Mouse (Mus musculus): ENCODE measurements around the gene Plekho1.

The Plekho1 gene

DNA sequence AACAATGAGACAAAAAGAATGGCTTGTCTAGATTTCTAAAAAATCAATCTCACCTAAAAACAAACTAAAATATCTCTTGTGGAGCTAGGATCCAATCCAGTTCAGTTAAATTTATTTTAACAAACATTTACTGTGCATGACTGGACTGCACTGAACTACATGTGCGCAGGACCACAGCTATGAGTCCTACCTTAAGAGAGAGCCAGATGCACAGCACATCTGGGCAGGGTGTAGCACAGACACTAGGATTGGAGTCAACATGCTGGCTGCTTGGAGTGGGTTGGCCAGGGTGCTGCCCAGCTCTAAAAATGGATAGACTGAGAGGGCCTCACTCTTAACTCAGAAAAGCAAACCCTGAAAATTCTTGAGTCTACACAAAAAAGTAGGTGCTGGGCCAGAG lies 5.8 kb upstream of the Plekho1 start:
- DNase-seq (ENCODE audit: low spot score), result no peak

DNA sequence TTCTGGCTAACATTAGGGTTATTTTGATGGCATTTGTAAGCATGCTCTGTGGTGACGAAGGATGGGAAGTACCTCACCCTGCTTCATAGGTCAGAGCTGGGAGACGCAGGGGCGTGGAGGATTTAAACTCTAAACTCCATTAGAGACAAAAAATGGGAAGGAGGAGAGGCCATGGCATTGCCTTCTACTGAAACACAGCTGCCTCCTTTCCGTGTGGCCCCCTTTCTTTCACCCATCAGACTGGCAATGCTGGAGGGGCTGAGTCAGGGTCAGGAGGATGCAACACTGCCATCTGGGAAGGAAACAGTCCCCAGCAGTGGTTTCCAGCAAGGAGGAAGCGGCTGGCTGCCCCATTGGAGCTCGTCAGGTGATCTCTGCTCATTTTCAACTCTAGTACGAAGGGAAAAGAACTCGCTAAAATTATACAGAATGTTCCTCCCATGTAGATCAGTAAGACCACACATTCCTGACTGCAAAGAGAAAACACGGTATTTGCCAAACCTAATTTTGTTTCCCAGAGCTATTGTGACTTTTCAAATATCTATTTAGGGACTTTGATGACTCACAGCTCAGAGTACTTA lies 5.2 kb upstream of the Plekho1 start:
- no peak for DNase-seq (ENCODE audit: low spot score)

DNA sequence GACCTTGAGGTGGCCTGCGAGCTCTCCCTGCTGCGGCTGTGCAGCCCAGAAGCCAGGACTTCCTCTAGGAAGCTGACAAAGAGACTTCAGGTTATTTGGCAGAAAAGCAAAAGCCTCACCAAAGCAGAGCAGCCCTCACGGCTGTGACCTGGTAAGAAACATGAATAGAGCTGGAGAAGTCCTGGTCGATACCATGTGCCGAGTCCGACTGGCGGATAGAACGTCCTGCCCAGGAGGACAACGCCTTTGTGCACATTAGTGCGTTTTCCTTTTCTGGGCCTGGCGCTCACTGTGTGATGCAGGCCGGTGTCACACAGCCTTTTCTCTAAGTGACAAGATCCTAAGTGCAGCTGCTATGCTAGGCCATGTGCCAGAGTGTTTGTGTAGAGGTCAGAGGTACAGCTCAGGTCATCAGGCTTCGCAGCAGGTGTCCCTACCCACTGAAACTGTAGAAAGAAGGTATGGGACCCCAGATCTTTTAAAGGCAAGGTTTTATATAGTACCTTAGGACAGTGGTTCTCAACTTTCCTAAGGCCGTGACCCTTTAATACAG lies 4.4 kb upstream of the Plekho1 start:
- no peak for DNase-seq (ENCODE audit: low spot score)

DNA sequence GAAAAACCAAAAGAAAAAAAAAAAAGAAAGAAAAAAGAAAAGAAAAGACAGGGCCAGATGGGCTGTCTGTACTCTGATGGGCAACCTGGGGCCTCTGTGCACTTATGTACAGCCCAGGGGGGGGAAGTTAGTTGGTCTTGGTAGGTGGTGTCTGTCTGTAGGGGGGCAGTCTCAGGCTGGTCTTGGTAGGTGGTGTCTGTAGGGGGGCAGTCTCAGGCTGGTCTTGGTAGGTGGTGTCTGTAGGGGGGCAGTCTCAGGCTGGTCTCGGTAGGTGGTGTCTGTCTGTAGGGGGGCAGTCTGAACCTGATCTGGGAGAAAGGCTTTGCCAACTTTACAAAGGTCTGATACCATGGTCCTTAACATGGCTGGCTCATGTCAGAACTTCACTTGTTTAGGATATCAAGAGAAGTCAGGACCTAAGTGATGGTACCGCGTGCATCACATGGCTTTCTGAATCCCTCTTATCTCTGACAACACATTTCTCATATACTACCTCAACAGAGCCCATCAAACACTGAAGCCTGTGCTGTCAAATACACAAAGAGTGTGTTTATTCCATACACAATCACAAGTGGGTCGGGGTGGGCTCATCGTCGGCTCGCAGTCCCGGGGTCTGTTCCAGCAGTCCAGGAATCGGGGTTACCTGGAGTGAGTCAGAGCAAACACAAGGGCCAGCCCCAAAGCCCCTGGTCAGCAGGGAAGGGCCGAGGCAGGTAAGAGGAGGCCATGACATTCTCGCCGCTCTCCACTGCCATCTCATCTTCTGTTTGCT lies 3.7 kb upstream of the Plekho1 start:
- no peak for DNase-seq (ENCODE audit: low spot score)

DNA sequence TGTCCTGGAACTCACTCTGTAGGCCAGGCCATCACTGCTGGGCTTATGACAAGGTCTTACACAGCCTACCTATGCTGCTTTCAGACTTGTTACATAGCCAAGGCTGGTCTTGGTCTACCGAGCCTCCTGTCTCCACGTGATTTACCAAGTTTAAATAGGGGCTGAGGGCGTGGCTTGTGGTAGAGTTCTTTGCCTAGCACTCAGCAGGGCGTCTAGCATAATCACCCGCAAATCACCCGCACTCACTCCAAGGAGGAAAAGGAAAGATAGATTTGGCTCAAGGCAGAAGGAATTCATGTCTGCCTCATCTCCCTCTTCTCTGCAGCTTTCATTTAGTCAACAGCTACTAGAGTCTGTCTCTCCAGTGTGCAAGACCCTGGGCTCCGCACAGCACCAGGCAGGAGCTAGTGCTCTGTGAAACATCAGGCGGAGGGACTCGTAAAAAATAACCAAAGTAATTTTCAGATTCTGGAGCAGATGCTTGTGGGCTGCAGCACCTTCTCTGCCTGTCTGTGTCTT lies 1.5 kb upstream of the Plekho1 start:
- no peak for DNase-seq (ENCODE audit: low spot score)

DNA sequence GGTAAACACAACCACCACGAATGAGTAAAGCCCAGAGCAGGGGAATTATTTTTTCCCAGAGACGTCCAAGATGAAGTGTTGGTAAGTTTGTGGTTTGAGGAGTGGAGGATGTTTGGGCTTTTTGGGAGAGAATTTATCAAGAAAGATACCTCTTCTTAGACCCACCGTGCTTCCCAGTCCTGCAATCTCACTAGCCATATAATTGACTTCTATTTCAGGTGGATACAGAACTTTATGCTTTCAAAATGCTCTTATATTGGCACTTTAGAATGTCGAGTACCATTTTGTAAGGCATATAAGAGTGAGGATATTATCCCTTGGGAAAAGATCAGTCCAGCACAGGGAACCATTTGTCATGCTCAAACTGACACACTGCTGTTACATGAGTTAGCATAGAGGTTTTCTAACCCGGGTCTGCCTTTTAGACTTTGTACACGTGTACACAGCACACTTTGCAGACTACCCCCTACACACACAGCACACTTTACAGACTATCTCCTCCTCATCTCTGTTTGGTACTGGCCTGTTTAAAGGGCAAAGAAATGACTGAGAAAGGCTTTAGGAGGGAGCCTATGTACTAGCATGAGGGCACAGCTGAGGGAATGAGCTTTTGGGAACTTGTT lies 761 bp upstream of the Plekho1 start:
- DNase-seq (ENCODE audit: low spot score), result no peak

DNA sequence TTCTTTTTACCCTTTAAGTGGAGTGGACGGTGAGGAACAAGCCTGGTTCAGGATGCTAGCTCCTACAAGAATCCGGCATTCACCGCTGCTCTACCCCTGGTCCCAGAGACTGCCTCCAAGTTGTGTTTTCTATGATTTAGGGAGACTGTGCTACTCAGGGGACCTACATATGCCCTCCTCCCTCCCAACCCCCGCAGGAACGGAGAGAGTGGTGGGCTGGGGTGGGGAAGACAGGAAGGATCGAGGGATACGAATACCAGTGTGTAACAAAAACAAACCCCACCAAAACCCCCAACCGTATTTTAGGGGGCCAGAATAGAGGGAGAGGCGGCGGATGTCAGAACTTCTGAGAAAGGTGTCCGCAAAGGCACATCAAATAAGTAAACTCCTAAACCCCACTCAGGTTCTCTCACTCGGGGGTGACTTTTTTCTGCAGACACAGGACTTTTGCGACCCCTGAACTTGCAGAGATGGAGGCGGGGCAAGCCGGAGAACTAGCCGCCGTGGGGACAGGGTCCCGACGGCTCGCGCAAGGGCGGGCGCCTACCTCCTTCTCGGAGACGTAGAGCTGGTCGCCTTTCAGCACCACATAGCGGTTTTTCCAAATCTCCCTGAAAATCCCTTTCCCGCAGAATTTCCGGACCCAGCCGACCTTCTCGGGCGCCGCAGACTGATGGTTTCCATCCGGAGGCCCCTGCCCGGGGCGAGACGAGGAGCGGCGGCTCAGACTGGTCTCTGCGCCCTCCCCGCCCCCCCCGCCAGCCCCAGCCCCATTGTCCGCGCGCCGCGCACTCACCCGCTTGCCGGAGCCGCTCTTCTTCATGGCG lies 613 bp downstream of the Plekho1 start:
- DNase-seq (ENCODE audit: low spot score), result no peak

DNA sequence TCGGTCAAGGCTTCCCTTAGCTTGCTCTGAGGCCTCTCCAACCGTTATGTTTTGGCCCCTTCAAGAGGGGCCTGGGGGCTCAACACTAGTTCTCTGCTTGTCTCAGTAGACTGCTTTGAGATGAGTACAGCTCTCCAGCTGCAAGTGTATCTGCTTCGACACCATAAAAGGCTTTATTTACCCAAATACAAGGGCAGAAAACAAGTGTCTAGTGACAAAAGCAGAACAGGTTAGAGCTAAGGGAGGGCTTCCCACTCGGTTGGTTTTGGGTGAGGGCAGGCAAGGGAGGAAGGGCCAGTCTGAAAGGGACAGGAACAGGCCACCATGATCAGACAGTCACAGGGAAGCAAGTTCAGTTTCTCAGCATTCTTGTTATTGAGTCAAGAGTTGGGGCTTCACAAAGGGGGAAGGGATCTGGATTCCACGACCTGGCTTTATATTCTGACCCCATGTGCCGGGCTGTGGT lies 1.4 kb downstream of the Plekho1 start:
- no peak for DNase-seq (ENCODE audit: low spot score)

DNA sequence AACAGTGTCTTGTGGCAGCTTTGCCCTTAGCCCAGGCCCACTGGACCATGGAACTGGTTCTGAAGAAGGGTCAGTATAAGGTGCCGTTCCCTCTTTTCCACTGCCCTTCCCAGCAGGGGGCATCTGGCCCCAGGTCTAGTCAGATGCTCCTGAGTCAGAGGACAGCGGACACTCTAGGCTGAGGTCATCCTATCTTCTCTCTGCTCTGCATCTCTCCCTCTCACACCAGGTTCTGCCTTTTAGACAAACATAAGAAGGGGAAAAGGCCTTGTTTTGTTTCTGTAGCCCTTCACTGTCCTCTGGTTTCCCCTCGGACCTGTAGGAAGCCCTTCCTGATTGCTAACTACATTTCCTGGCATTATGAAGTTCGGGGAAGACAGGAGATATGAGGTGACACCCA lies 1.9 kb downstream of the Plekho1 start:
- DNase-seq (ENCODE audit: low spot score), result no peak

DNA sequence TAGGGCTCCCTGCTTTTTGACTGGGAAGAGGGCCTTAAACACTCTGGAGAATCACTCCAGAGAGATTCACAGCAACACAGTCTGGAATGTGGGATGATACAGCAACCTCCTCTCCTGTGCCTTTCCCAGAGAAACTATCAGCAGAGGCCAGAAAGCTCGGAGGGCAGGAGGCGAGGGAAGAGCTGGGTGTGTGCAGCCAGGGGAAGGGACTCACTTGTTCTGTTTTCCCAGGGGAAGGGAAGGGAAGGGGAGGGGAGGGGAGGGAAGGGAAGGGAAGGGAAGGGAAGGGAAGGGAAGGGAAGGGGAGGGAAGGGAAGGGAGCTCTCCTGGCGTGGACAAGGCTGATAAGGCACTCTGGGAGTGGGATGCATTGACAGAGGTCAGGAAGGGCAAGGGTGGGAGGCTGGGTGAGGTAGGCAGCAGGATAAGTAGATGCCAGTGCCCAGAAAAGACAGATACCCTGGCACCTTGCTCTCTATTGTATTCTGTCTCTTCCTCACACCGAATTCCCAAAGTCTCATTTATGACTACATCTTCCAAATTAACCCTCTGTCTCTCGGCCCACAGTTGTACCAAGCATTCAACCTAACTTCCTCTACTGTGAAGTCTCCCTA lies 2.7 kb downstream of the Plekho1 start:
- peak; percentile 73 for DNase-seq (ENCODE audit: low spot score)

DNA sequence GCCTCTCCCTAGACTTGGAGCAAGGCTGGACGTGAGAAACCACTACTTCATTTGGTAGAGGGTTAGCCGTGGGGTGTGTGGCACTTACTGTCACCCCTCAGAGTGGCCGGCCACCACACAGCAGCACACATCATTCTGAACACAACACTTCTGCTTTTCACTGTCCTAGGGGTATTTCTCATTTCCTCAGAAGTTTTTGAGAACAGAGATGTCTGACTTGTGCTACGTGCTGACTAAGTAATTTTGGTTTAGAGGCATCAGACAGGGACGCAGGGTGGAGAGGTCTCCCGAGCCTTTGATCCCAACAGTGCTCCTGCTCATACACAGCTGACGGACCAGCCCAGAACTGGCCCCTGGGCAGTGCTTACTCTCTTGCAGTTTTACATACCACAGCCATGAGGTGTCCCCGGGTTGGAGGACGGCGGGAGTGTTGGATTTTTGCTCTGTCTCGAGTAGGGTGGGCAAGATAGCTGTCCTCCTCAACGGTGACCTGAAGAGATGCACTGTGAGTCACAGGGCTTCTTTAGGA lies 5.3 kb downstream of the Plekho1 start:
- no peak for DNase-seq (ENCODE audit: low spot score)

DNA sequence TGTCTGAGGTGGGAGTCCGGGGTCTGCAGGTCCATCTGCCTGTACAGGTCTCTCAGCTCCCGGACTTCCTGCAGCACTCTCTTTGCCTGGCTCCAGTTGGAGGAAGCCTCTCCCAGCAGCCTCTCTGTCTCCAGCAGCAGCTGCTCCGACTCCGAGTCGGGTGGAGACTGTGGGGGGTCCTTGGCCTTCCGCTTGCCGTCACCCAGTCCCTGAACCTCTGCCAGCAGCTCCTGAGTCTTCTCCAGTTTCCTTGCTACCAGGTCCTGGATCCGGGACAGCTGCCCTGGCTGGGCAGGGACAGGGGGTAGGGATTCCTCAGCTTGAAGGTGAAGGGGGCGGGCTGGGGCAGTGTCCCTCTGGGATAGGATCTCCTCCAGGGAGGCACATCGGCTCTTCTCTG lies 6.8 kb downstream of the Plekho1 start:
- peak; percentile 62 for DNase-seq (ENCODE audit: low spot score)

DNA sequence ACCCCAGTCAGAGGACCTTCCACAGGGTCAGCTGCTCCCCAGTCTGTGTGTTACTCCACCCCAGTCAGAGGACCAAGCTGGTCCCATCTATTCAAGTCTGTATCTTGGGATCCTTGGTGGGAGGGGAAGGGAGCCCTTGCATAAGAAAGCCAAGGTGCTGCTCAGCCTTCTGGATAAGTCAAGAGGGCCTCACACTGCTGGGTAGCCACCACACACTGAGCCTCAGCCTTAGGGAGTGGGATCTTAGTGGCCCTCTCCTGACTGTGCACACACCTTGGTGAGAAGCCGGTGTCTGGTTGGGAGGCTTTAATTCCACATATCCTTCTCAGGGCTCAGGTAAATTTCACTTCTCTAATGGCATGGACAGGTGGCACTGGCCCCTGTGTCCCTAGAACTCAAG lies 7.7 kb downstream of the Plekho1 start:
- no peak for DNase-seq (ENCODE audit: low spot score)

DNA sequence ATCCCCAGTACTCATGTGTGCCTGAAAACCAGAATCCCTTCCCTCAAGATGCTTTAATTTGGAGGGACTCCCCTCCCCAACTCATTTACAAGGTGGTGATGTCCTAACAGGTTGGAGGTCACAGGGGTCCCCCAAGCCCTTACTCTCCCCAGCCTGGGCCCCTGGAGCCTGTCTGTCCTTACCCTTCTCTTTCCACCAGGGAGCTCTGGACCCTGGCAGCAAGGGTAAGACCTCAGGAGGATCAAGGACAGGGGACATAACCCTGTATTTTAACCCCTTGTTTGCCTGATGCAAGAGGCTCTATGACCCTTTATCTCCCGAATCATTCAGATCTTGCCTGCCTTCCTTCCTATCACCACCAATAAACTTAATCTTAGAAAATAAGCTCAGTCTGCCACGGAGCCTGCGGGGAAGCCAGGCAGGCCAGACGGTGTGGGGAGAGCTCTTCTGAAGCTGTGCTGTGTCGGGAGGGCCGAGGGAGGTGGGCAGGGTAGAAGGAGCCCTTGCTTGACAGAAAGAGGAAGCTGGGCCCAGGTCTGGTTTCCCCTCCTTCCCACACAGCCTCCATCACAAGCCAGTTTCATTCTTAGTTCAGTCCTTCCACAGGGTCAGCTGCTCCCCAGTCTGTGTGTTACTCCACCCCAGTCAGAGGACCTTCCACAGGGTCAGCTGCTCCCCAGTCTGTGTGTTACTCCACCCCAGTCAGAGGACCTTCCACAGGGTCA lies 8.3 kb downstream of the Plekho1 start:
- DNase-seq (ENCODE audit: low spot score), result no peak

DNA sequence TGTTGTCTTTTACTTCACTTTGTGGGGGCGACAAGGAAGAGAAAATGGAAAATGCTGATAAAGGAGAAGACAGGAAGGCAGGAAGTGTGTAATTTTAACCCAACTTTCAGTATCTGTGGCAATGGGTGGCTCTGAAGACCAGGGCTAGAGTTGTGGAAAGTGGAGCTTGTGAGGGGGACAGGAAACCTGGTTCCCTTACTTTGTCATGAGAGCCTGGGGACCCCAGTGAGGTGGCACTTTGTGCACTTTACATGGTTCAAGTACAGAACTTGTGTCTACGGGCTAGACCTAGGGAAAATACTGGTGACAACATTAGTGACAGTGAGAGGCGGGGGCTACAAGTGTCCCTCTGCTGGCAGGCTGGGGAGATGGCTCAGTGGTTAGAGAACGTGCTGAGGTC lies 8.8 kb downstream of the Plekho1 start:
- DNase-seq (ENCODE audit: low spot score), result no peak

DNA sequence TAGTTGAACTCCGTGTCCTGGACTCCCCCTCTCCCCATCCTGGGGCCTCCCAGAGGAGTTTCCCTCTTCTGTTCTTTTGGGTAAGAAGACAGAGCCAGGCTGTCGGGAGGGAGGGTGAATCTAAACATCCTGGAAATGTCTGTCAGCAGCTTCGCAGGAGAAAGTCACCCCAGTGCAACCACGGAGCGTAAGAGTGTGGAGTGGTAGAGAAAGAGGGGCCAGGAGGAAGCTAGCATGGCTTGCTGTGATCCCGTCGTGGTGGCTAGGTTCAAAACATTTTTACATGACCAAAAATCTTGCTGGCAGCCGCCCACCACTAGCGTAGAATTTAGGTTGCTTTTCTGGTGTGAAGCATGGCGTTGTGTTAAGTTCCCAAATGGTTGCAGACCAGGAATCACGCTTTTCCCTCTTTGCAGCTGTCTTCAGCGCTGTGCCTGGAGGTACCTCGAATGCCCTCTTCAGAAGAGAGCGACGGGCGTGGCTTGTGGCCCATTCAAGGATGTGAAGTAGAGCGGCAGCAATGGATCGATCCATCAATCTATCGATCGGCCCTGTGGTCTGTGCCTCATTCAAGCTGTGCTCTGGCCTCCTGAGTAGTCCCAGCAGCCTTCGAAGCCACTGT lies 9.7 kb downstream of the Plekho1 start:
- DNase-seq (ENCODE audit: low spot score), result peak; percentile 61

DNA sequence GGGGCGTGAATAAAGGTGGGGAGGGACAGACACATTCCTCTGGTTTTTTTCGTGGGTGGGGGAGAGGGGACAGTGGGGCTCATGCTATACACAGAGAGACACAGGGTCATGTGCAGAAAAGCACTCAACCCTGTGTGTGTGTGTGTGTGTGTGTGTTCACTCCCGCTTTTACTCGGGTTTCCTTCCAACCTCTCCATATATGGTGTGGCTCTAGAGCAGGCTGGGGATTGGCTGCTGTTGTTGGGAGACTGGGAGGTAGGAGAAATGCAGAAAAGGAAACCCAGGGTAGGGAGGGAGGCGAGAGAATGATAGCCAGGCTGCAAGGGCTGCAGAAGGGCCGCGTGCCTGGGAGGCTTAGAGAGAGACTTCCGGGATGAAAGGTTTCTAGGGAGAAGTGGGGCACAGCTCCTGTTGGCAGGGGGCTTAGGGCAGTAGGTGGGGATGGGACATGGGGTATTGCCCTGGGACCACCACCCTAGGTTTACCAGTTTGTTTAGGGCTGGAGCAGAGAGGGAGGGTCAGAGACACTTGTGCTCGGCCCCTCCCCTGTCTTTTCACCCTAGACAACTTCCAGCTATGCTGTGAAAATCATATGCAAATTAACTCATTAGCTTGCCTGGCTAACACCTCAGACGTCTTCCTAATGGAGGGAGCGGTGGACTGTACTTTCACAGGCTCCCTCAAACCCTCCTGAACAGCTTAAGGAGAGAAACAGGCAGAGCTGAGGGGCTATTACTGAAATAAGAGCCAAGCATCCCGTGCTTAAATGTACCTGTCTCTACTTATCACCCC lies 10.4 kb downstream of the Plekho1 start:
- DNase-seq (ENCODE audit: low spot score), result peak; percentile 68

DNA sequence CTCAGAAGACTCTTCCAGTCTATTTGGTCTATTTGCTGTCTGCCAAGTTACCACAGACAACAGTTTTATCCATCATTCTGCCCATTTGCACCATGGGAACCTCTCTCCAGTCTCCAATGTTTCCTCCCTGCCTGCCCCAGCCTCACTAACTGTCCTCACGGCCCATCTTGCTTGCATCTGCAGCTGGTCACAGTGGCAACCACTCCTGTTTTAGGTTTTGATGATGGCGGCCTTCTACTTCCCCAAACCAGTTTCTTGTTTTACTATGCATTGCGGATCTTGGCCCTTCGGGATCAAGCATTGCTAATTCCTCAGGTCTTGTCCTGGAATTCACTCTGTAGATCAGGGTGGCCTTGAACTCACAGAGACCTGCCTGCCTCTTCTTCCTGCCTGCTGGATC lies 13.7 kb downstream of the Plekho1 start:
- DNase-seq (ENCODE audit: low spot score), result no peak

DNA sequence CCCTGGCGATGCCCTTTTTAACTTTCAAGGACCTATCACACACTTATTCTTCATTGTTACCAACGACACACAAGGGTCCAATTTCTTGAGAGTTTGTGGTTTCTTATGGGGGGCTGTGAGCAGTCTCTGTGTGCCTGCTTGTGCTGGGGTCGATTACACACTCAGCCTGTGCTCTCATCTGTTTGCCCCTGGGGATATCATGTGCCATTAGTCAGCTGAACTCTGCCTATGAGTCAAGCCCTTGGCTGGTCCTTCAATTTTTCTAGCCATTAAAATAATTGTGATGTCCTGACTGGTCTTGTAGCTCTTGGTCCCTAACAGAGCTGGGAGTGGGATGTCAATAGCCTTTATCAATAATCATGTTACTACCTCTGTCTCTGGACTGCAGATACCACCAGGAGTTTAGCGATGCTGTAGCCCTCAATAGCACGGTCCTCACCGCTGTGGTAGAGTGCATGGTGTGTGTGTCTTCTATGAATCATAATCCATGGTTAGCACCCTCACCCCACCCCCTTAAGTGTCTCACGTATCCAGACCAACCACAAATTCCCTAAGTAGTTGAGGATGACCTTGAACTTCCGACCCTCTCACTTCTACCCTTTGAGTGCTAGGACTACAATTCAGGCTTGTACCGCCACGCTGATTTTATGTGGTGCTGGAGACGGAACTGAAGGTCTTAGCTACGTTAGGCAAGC lies 15.4 kb downstream of the Plekho1 start:
- DNase-seq (ENCODE audit: low spot score), result no peak

All from testis, postnatal 14 days (tissue).